Mouse (Mus musculus) heart, adult 2 months (tissue): ENCODE measurements at regions not wholly inside any gene's neighbourhood (a gene's known extent, or its start where the extent isn't known, plus 50 kb on each side); places are given as distances from the start of the nearest gene placed in this dataset.
A peak's percentile ranks its signal among the peaks of the same experiment; 100 is the strongest.

Experiments used
- DNase-seq, 2 experiments: peaks; one replicate each; pipeline ENCODE4 v3.0.0; 2021
- H3K27ac ChIP-seq: fragments of 200-600 bp; 2 replicates; pipeline ENCODE4 v1.8.1; 2022
- H3K27me3 ChIP-seq: fragments of 200-500 bp; 2 replicates; pipeline ENCODE4 v1.6.1; 2012; ENCODE audit warnings: mild to moderate bottlenecking, low read length, inconsistent platforms, mixed read lengths; ENCODE audit not compliant: control insufficient read depth, insufficient read depth
- H3K36me3 ChIP-seq: fragments of 200-500 bp; 2 replicates; pipeline ENCODE4 v1.6.1; 2012; ENCODE audit warnings: low read length, inconsistent platforms; ENCODE audit not compliant: control insufficient read depth, insufficient read depth
- H3K4me1 ChIP-seq: fragments of 200-500 bp; 2 replicates; pipeline ENCODE4 v1.6.1; 2011; ENCODE audit warnings: low read length; ENCODE audit not compliant: control insufficient read depth, insufficient read depth
- H3K4me3 ChIP-seq: fragments of 200-600 bp; 2 replicates; pipeline ENCODE4 v1.8.1; 2022
- H3K79me2 ChIP-seq: fragments of 200-500 bp; replicated peaks from 2 replicates; pipeline ENCODE4 v1.6.1; 2012; ENCODE audit warnings: mild to moderate bottlenecking, inconsistent platforms, low read length, moderate library complexity, mixed read lengths; ENCODE audit not compliant: control insufficient read depth, insufficient read depth
- H3K9ac ChIP-seq: fragments of 200-500 bp; 2 replicates; pipeline ENCODE4 v1.6.1; 2012; ENCODE audit warnings: low read depth, mild to moderate bottlenecking, control low read depth, inconsistent platforms, low read length, mixed read lengths
- CTCF ChIP-seq: fragments of 200-600 bp; IDR thresholded peaks from 2 replicates; pipeline ENCODE4 v1.8.1; 2022; ENCODE audit warnings: antibody characterized with exemption, mild to moderate bottlenecking, moderate library complexity
- EP300 ChIP-seq: fragments of 200-500 bp; IDR thresholded peaks from 2 replicates; pipeline ENCODE4 v1.6.1; 2011; ENCODE audit warnings: low read depth, low read length, control low read depth; ENCODE audit not compliant: insufficient read depth
- POLR2A ChIP-seq: fragments of 200-500 bp; IDR thresholded peaks from 2 replicates; pipeline ENCODE4 v1.6.1; 2011; ENCODE audit warnings: mild to moderate bottlenecking, low read depth, low read length, control low read depth; ENCODE audit not compliant: insufficient read depth
- whole genome bisulfite sequencing: fragments of 180-500 bp; shearing (Covaris S2); methylation state at CpG from one replicate; pipeline ENCODE4 v1.1.7; 2018; 5-methylcytosine and 5-hydroxymethylcytosine counted together
- intact Hi-C: fragments of 180-260 bp; cut with DNase I; formaldehyde crosslinking; loops from one replicate; pipeline ENCODE4 v1.15.1; 2025

DNA sequence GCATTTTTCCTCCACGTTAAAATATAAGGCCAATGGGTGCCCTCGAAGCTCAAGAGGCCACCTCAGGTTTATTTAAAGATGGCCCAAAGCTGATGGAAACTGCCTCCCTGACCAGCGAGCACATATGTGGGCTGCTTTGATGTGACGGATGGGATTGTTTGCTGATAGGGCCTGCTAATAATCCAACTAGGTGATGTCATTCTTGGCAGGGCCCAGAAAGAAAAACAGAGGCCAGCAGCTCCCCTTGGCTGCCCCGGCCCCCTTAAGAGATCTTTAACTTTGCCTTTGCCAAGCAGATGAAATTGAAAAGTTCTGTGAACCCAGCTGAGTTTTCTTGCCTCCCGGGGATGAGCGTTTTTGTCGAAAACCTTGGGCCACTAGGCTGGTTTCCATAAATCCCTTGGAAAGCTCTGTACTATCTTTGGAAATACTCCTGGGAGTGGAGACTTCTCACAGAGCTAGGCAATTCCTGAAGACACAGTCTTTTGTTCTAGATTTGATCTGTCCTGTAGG is 83.8 kb downstream of the Gm10260 start:
- no peak overlapping the region; the same call in 1 of the 2 replicates for H3K27ac ChIP-seq
- peak; percentile 28 to 38 for DNase-seq
- H3K4me3 ChIP-seq = no peak overlapping the region
- H3K9ac ChIP-seq = no peak overlapping the region
- WGBS = 39% methylated on average over 8 of the region's 8 CpGs
- H3K4me1 ChIP-seq = peaks cover 2% of the 10 kb centered on the region; the same call in 1 of the 2 replicates
- intact Hi-C loops = no loop called here
- TF ChIP-seq POLR2A (no peak), EP300 (no peak), CTCF (no peak)
- H3K36me3 ChIP-seq = no peaks in the 10 kb centered on the region
- no peaks in the 10 kb centered on the region for H3K79me2 ChIP-seq
- H3K27me3 ChIP-seq = no peaks in the 10 kb centered on the region

DNA sequence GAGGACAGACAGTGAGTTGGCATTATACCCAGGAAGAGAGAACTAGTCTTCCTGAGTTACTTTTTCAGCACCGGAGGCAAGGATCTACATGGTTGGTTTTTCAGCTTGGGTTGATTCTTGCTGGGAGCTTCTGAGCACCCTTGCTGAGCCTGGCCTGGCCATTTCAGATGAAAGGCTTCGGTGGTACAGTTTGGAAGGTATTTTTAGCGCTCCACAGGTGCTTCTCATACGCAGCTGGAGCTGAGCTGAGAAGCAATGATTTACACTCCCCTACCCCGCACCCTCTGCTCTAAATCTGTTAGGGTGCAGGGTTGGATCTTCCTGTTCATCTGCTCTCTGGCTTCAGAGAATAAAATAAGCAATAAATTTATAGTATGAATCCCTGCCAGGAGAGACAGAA is 87.3 kb downstream of the Gm10260 start:
- Histone ChIP-seq H3K27ac (no peak overlapping the region), H3K4me1 (peaks cover 4% of the 10 kb centered on the region; the same call in 1 of the 2 replicates), H3K79me2 (no peaks in the 10 kb centered on the region), H3K27me3 (no peaks in the 10 kb centered on the region), H3K9ac (no peak overlapping the region), H3K4me3 (no peak overlapping the region), H3K36me3 (no peaks in the 10 kb centered on the region)
- 78% methylated on average over 5 of the region's 5 CpGs for WGBS
- intact Hi-C loops = no loop called here
- peak in 1 of 2 experiments; percentile 2 for DNase-seq
- TF ChIP-seq CTCF (no peak), POLR2A (no peak), EP300 (no peak)

DNA sequence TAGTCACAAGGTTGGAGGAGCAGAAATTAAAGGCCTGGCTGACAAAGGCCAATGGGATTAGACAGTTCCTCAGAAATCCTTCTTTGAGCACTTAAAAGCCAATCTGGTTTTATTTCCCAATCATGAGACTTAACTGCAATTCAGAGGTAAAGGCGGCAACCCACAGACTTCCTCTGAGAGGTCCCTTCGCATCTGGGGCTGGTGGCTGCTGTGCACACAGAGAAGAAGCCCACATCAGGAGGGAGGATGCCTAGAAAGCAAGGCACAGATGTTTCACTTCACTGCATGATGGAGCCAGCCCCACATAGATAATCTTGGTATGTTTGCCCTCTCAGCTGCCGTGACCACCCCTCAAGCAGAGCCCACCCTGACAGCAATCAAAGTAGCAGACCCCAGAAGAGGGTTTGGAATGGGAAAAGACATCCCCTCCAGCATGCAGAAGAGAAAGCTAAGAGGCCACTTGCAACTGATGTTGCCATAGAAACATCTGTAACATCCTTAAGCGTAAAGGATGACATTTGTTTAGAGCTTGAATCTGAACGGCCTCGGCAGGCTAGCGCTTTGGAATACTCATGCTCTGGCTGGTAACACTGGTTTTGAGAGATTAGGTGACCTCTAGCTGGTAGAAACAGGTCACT is 88.3 kb downstream of the Gm10260 start:
- whole genome bisulfite sequencing = 72% methylated on average over 7 of the region's 7 CpGs
- TF ChIP-seq POLR2A (no peak), CTCF (no peak)
- intact Hi-C loops = no loop called here
- Histone ChIP-seq H3K27me3 (no peaks in the 10 kb centered on the region), H3K79me2 (no peaks in the 10 kb centered on the region), H3K36me3 (no peaks in the 10 kb centered on the region), H3K9ac (no peak overlapping the region), H3K4me3 (no peak overlapping the region), H3K27ac (no peak overlapping the region), H3K4me1 (peaks cover 2% of the 10 kb centered on the region; the same call in 1 of the 2 replicates)
- DNase-seq = peak in 1 of 2 experiments; percentile 11

DNA sequence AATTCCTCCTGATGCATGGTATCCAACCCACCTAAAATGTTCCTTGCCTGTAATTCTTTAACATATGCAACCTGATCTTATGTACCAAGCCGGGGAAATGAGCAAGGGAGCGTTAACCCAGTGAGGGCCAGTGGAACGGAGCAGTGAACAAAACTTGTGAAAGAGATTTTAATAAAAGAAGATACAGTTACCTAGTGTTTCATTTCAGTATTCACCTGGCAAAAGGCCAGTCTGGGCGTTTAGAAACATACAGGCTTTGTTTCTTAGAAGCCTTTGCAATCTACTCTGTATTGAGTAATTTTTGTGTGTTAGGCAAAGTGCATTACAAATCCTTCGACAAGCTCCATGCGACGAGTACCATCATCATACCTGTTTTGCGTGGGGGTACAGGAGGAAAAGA is 91.1 kb downstream of the Gm10260 start:
- no peak for TF ChIP-seq EP300
- no peak for TF ChIP-seq POLR2A
- no peak for TF ChIP-seq CTCF
- 89% methylated on average over 8 of the region's 8 CpGs for WGBS
- Histone ChIP-seq H3K4me1 (peaks cover 2% of the 10 kb centered on the region; the same call in 1 of the 2 replicates), H3K9ac (no peak overlapping the region), H3K36me3 (no peaks in the 10 kb centered on the region), H3K27me3 (no peaks in the 10 kb centered on the region), H3K79me2 (no peaks in the 10 kb centered on the region), H3K27ac (no peak overlapping the region), H3K4me3 (no peak overlapping the region)
- intact Hi-C loops = no loop called here
- DNase-seq = no peak

- 62% methylated on average over 5 of the region's 5 CpGs for WGBS
- TF ChIP-seq CTCF = no peak
- TF ChIP-seq EP300 = no peak
- no peak for TF ChIP-seq POLR2A
- DNase-seq = no peak
- Histone ChIP-seq H3K79me2 (no peaks in the 10 kb centered on the region), H3K27me3 (no peaks in the 10 kb centered on the region), H3K4me3 (no peak overlapping the region), H3K36me3 (no peaks in the 10 kb centered on the region), H3K27ac (no peak overlapping the region), H3K9ac (no peak overlapping the region), H3K4me1 (peaks cover 2% of the 10 kb centered on the region; the same call in 1 of the 2 replicates)
- intact Hi-C loops = no loop called here
Measured at GRCm38 (mm10) chr13:97668910-97669309, 91.5 kb downstream of the Gm10260 start.

- 91% methylated on average over 7 of the region's 7 CpGs for WGBS
- DNase-seq = no peak
Measured at GRCm38 (mm10) chr13:97667313-97667712, 93.1 kb downstream of the Gm10260 start.

More at GRCm38 (mm10) chr13:97667313-97667712, 93.1 kb downstream of the Gm10260 start:
- no peaks in the 10 kb centered on the region for H3K79me2 ChIP-seq
- peaks cover 6% of the 10 kb centered on the region for H3K4me1 ChIP-seq
- H3K27ac ChIP-seq = no peak overlapping the region
- H3K9ac ChIP-seq = no peak overlapping the region
- no peaks in the 10 kb centered on the region for H3K36me3 ChIP-seq
- no peak for TF ChIP-seq POLR2A
- TF ChIP-seq EP300 = no peak
- TF ChIP-seq CTCF = no peak
- no peaks in the 10 kb centered on the region for H3K27me3 ChIP-seq
- H3K4me3 ChIP-seq = no peak overlapping the region
- intact Hi-C loops = no loop called here
